Mouse (Mus musculus) neural tube, embryonic 11.5 days (tissue): ENCODE results near the gene Ak3. TPM values are rescaled to one million over a fixed set of nuclear protein-coding genes. Genes with fewer than 3 reads are reported as not detected.
A peak's percentile ranks its signal among the peaks of the same experiment; 100 is the strongest.

Experiments
- ATAC-seq: fragments of 200-750 bp; cut with Nextera tagmentation; 2 replicates; pipeline ENCODE4 v1.8.0; 2017; ENCODE audit warnings: moderate number of reproducible peaks, mild to moderate bottlenecking, moderate TSS enrichment, moderate library complexity; ENCODE audit not compliant: insufficient read depth, low FRiP score, low TSS enrichment
- DNase-seq: peaks from one replicate; pipeline ENCODE4 v3.0.0-alpha.2; 2015; ENCODE audit warnings: low spot score
- H3K27ac ChIP-seq: fragments of 300-500 bp; sonication (generic); 2 replicates; pipeline ENCODE4 v1.5.1; 2014; ENCODE audit warnings: low read depth, mild to moderate bottlenecking, low read length
- H3K27me3 ChIP-seq: fragments of 300-500 bp; sonication (generic); 2 replicates; pipeline ENCODE4 v1.6.1; 2014; ENCODE audit warnings: mild to moderate bottlenecking, low read length, mixed read lengths; ENCODE audit not compliant: control insufficient read depth, insufficient read depth
- H3K36me3 ChIP-seq: fragments of 300-500 bp; sonication (generic); 2 replicates; pipeline ENCODE4 v1.6.1; 2014; ENCODE audit warnings: mild to moderate bottlenecking, low read length, moderate library complexity, mixed read lengths; ENCODE audit not compliant: control insufficient read depth, insufficient read depth
- H3K4me1 ChIP-seq: fragments of 300-500 bp; sonication (generic); 2 replicates; pipeline ENCODE4 v1.6.1; 2014; ENCODE audit warnings: low read length, mixed read lengths; ENCODE audit not compliant: control insufficient read depth, insufficient read depth
- H3K4me2 ChIP-seq: fragments of 300-500 bp; sonication (generic); 2 replicates; pipeline ENCODE4 v1.6.1; 2014; ENCODE audit warnings: low read depth, mild to moderate bottlenecking, moderate library complexity
- H3K4me3 ChIP-seq: fragments of 300-500 bp; sonication (generic); 2 replicates; pipeline ENCODE4 v1.5.1; 2014; ENCODE audit warnings: low read depth, low read length
- H3K9ac ChIP-seq: fragments of 300-500 bp; sonication (generic); 2 replicates; pipeline ENCODE4 v1.6.1; 2014; ENCODE audit warnings: mild to moderate bottlenecking, low read length
- H3K9me3 ChIP-seq: fragments of 300-500 bp; sonication (generic); 2 replicates; pipeline ENCODE4 v1.6.1; 2016; ENCODE audit warnings: low read length; ENCODE audit not compliant: control insufficient read depth
- WGBS: fragments of 180-500 bp; shearing (Covaris S2); extraction: QIAGEN DNeasy Blood & Tissue Kit; methylation state at CpG from one replicate; pipeline ENCODE4 v1.1.7; 2014; 5-methylcytosine and 5-hydroxymethylcytosine counted together
- polyA plus RNA-seq: library from polyadenylated mRNA; unstranded; fragments of >200 nt; fragmentation: Nextera tagmentation; extraction: Ambion mirVana; gene quantifications from 2 replicates; pipeline ENCODE4 v1.2.1, GENCODE M21; 2014

Ak3 gene
- polyA plus RNA-seq, 1 experiment from 2014 or later: 82.7 TPM

DNA sequence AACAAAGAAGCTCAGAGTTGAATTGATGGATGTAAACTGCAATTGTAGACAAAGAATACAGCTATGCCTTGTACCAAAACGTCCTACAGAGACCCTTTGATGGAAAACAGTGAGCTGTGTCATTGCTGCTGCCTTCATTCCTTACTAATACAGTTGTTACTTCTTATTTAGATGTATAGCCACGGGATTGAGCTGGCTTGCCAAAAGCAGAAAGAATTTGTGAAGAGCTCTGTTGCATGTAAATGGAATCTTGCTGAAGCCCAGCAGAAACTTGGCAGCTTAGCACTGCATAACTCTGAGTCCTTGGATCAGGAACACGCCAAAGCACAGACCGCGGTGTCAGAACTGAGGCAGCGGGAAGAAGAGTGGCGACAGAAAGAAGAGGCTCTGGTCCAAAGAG is 52.9 kb downstream of the Ak3 start:
- Histone ChIP-seq H3K36me3 (0 out of 2 replicates have a peak, but pooled peaks cover 2% of the 10 kb centered on the region), H3K9me3 (no peaks in the 10 kb centered on the region), H3K4me1 (peaks cover 8% of the 10 kb centered on the region; the same call in 1 of the 2 replicates), H3K27me3 (no peaks in the 10 kb centered on the region), H3K4me2 (no peak overlapping the region), H3K27ac (no peak overlapping the region), H3K9ac (no peak overlapping the region), H3K4me3 (no peak overlapping the region)
- no peak for DNase-seq
- WGBS: 84% methylated on average over 7 of the region's 7 CpGs
- ATAC-seq: no peak

- DNase-seq: no peak
- Histone ChIP-seq H3K4me1 (peaks cover 8% of the 10 kb centered on the region; the same call in 1 of the 2 replicates), H3K9ac (peak overlapping the region; percentile 92), H3K36me3 (0 out of 2 replicates have a peak, but pooled peaks cover 2% of the 10 kb centered on the region), H3K4me2 (peak overlapping the region; percentile 74), H3K4me3 (peak overlapping the region; percentile 94), H3K27me3 (no peaks in the 10 kb centered on the region), H3K9me3 (no peaks in the 10 kb centered on the region), H3K27ac (no peak overlapping the region)
- WGBS: 70% methylated on average over 5 of the region's 5 CpGs
- ATAC-seq: no peak
Observed at GRCm38 (mm10) chr19:28991391-28991790, 56.4 kb downstream of the Ak3 start.

GRCm38 (mm10) chr19:28990590-28991221 is 57.1 kb downstream of the Ak3 start:
- Histone ChIP-seq H3K9me3 (no peaks in the 10 kb centered on the region), H3K27me3 (no peaks in the 10 kb centered on the region), H3K36me3 (0 out of 2 replicates have a peak, but pooled peaks cover 2% of the 10 kb centered on the region), H3K4me2 (peak overlapping the region; percentile 74), H3K4me1 (peaks cover 8% of the 10 kb centered on the region; the same call in 1 of the 2 replicates), H3K4me3 (peak overlapping the region; percentile 94), H3K27ac (peak overlapping the region; percentile 82), H3K9ac (peak overlapping the region; percentile 92)
- DNase-seq: no peak
- 1% methylated on average over 38 of the region's 41 CpGs for WGBS
- ATAC-seq: peak; percentile 73

- DNase-seq (peak; percentile 98), ATAC-seq (peak; percentile 100)
- Histone ChIP-seq H3K4me3 (peak within 1 kb of the TSS; percentile 94), H3K27ac (peak within 1 kb of the TSS; percentile 82), H3K27me3 (no peaks in the 10 kb centered on the region), H3K36me3 (0 out of 2 replicates have a peak, but pooled peaks cover 2% of the 10 kb centered on the region), H3K4me1 (peaks cover 8% of the 10 kb centered on the region; the same call in 1 of the 2 replicates), H3K4me2 (peak within 1 kb of the TSS; percentile 74), H3K9ac (peak within 1 kb of the TSS; percentile 92), H3K9me3 (no peaks in the 10 kb centered on the region)
- under 1% methylated on average over 37 of the region's 37 CpGs for whole genome bisulfite sequencing
Observed at GRCm38 (mm10) chr19:28990194-28990589, 57.6 kb downstream of the Ak3 start, which contains the start of gene Cdc37l1. TSS of gene Cdc37l1 (plus strand) at chr19:28990352.

DNA sequence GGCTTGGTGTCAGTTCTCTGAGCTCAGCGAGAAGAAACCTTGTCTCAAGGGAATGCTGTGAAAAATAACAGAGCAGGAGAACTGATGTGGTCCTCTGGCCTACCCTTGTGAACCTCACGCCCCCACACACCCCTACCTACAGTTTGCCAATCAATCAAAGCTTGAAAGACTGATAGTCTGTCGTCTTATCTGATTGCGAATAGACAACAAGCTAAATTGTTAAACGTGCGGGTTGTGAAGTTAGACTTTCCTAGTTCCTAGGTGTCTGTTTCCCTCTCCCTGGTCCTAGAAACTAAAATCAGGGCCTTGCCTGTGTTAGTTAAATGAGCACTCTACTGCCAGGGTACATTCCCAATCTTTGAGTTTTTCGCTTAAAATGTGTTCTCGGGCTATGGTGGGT is 58.2 kb downstream of the Ak3 start:
- peak overlapping the region; percentile 92 for H3K9ac ChIP-seq
- peaks cover 8% of the 10 kb centered on the region; the same call in 1 of the 2 replicates for H3K4me1 ChIP-seq
- H3K4me3 ChIP-seq: peak overlapping the region; percentile 94
- WGBS: 71% methylated on average over 8 of the region's 8 CpGs
- H3K27me3 ChIP-seq: no peaks in the 10 kb centered on the region
- ATAC-seq: no peak
- H3K9me3 ChIP-seq: no peaks in the 10 kb centered on the region
- DNase-seq: no peak
- no peak overlapping the region for H3K27ac ChIP-seq
- H3K36me3 ChIP-seq: 0 out of 2 replicates have a peak, but pooled peaks cover 2% of the 10 kb centered on the region
- peak overlapping the region; percentile 74 for H3K4me2 ChIP-seq

DNA sequence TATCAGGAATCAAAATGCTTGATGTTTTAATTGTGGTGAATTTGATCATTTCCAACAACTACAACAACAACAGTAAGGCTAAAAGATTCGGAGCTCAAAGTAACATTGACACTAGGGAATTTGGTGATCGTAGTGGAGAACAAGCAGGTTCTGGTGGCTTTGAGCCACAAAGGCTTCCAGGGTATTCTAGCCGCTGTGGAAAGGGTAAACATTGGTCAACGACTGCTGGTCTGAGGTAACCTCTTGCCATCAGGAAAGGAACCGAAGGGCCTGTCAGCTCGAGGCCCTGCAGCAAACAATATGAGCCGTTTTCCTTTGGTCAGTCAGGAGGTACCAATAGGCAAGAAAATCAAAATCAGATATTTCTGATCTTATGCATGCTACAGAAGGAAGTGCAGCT is 65.1 kb downstream of the Ak3 start:
- Histone ChIP-seq H3K4me2 (no peak overlapping the region), H3K9ac (no peak overlapping the region), H3K27ac (no peak overlapping the region), H3K4me1 (no peaks in the 10 kb centered on the region), H3K9me3 (no peaks in the 10 kb centered on the region), H3K4me3 (no peak overlapping the region), H3K36me3 (no peaks in the 10 kb centered on the region), H3K27me3 (no peaks in the 10 kb centered on the region)
- no peak for DNase-seq
- WGBS: 83% methylated on average over 7 of the region's 7 CpGs
- ATAC-seq: no peak

DNA sequence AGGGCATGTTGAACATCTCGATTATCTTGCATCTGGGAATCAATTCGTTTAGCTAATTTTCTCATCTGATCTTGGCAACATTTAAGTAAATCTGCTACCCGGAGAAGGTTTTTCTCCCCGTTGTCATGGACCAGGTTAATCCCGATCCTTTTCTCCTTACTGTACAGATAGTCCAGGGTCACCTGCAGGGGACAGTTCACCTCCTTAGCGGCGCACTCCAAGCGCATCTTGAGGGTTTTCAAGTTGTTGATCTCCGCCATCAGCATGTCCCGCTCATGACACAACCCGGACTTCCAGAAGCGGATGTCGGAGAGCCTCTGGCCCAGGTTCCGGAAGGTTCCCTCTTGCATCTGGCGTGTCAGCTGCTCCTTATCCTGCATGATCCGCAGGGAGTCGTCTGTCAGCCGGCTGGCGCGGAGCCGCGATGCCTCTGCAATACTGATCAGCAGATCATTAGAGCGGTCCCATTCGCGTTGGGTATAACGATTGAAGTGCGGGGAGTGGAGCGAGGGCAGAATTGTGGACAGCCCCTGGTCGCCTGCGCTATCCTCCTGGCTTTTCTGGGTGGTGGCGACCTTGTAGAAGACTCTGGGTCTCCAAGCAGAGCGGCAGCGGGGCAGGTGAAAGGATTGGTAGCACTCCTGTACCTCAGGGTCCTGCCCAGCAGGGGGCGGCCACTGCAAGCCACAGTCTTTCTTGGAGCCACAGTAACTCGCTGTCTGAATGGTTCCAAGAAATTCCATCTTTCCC is 72.7 kb downstream of the Ak3 start:
- peak overlapping the region; percentile 41 for H3K4me2 ChIP-seq
- H3K4me3 ChIP-seq: peak overlapping the region; percentile 24
- ATAC-seq: peak; percentile 71

More for the DNA sequence above, 72.7 kb downstream of the Ak3 start:
- Histone ChIP-seq H3K27ac (no peak overlapping the region), H3K27me3 (peaks cover 4% of the 10 kb centered on the region; the same call in 1 of the 2 replicates), H3K36me3 (no peaks in the 10 kb centered on the region), H3K9me3 (no peaks in the 10 kb centered on the region), H3K9ac (peak overlapping the region; percentile 41), H3K4me1 (0 out of 2 replicates have a peak, but pooled peaks cover 3% of the 10 kb centered on the region)
- peak; percentile 77 for DNase-seq
- 19% methylated on average over 35 of the region's 35 CpGs for WGBS
